Mouse (Mus musculus) hindbrain, embryonic 16.5 days (tissue): ENCODE measurements at regions not wholly inside any gene's neighbourhood (a gene's known extent, or its start where the extent isn't known, plus 50 kb on each side); places are given as distances from the start of the nearest gene placed in this dataset.

Experiments
- ATAC-seq: fragments of 200-750 bp; cut with Nextera tagmentation; 2 replicates; pipeline ENCODE4 v1.8.0; 2017; ENCODE audit warnings: moderate TSS enrichment, moderate library complexity
- H3K27ac ChIP-seq: fragments of 300-500 bp; sonication (generic); 2 replicates; pipeline ENCODE4 v1.5.1; 2014; ENCODE audit warnings: low read depth, mild to moderate bottlenecking, control low read depth, low read length, moderate library complexity
- H3K27me3 ChIP-seq: fragments of 300-500 bp; sonication (generic); replicated peaks from 2 replicates; pipeline ENCODE4 v1.6.1; 2014; ENCODE audit warnings: low read length; ENCODE audit not compliant: control insufficient read depth, insufficient read depth
- H3K36me3 ChIP-seq: fragments of 300-500 bp; sonication (generic); 2 replicates; pipeline ENCODE4 v1.6.1; 2014; ENCODE audit warnings: mild to moderate bottlenecking, low read length, moderate library complexity, mixed read lengths; ENCODE audit not compliant: control insufficient read depth, insufficient read depth
- H3K4me1 ChIP-seq: fragments of 300-500 bp; sonication (generic); 2 replicates; pipeline ENCODE4 v1.6.1; 2014; ENCODE audit warnings: low read depth, low read length; ENCODE audit not compliant: control insufficient read depth, insufficient read depth
- H3K4me2 ChIP-seq: fragments of 300-500 bp; sonication (generic); 2 replicates; pipeline ENCODE4 v1.6.1; 2014; ENCODE audit warnings: mild to moderate bottlenecking, low read length, control low read depth, moderate library complexity
- H3K4me3 ChIP-seq: fragments of 300-500 bp; sonication (generic); 2 replicates; pipeline ENCODE4 v1.5.1; 2014; ENCODE audit warnings: mild to moderate bottlenecking, low read length, control low read depth, moderate library complexity
- H3K9ac ChIP-seq: fragments of 300-500 bp; sonication (generic); 2 replicates; pipeline ENCODE4 v1.6.1; 2014; ENCODE audit warnings: low read depth, mild to moderate bottlenecking, control low read depth, low read length, moderate library complexity
- H3K9me3 ChIP-seq: fragments of 300-500 bp; sonication (generic); 2 replicates; pipeline ENCODE4 v1.6.1; 2014; ENCODE audit warnings: mild to moderate bottlenecking, low read length, moderate library complexity; ENCODE audit not compliant: control insufficient read depth
- WGBS: fragments of 180-500 bp; shearing (Covaris S2); extraction: QIAGEN DNeasy Blood & Tissue Kit; methylation state at CpG from one replicate; pipeline ENCODE4 v1.1.7; 2014; 5-methylcytosine and 5-hydroxymethylcytosine counted together

DNA sequence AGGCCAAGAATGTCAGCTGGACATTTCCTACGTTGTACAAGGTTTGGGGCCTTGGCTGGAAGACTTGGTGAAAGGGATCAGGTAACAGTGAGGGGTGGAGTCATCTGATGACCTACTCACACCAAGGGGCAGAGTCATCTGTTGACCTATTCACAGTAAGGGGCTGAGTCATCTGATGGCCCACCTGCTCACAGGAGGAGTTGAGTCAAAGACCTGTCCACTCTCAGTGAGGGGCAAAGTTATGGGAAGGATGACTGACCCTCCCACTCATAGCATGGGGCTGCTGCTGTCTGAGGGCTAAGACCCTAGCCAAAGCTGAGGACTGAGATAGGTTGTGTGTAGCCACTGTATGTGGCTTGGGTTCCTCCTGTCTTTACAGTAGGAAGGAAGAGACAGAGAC lies 107.2 kb upstream of the Camk1g start:
- Histone ChIP-seq H3K27me3 (no peaks in the 10 kb centered on the region), H3K4me2 (no peak overlapping the region), H3K9ac (no peak overlapping the region), H3K4me3 (no peak overlapping the region), H3K36me3 (no peaks in the 10 kb centered on the region), H3K27ac (no peak overlapping the region), H3K9me3 (no peaks in the 10 kb centered on the region), H3K4me1 (no peaks in the 10 kb centered on the region)
- ATAC-seq: no peak
- WGBS: 48% methylated on average over 1 of the region's 1 CpGs

DNA sequence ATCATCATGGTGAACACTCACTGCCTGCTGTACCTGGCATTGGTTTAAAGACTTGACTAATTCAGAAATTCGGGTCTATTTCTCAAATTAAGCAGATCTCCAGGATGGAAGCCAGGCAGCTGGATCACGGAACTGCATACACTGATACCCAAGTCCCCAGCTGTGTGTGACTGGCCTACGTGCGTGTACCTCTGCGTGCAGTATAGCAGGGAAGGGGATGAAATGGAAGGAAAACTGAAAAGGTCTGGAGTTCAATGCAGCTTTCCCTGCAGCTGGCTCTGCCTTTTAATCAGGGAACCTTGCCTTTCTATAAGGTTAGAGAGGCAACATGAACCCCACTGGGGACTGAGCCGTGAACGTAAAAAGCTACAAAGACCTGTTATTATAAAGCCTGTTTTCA lies 106.7 kb upstream of the Camk1g start:
- H3K4me3 ChIP-seq: no peak overlapping the region
- no peaks in the 10 kb centered on the region for H3K36me3 ChIP-seq
- H3K27me3 ChIP-seq: no peaks in the 10 kb centered on the region
- ATAC-seq: no peak
- no peaks in the 10 kb centered on the region for H3K9me3 ChIP-seq
- H3K4me2 ChIP-seq: no peak overlapping the region
- H3K4me1 ChIP-seq: no peaks in the 10 kb centered on the region
- no peak overlapping the region for H3K27ac ChIP-seq
- WGBS: 72% methylated on average over 7 of the region's 7 CpGs
- no peak overlapping the region for H3K9ac ChIP-seq

DNA sequence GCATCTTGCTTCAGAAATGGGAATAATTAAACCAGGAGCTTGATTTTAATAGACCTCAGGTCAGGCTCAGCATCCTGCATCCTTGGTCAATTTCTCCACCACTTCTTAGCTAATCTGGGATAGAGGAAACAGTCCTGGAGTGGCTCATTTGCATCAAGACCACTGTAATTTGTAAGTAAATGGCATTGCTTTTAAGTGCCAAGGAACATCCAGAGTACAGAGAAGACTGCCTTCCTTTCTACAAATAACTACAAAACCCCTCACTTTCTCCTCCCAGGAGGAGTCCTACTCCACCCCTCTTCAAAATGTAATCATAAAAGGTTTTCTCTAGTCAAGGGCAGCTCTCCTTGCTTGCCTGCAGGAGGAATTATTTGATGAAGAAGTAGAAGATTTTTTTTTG lies 96.2 kb upstream of the Camk1g start:
- Histone ChIP-seq H3K9me3 (no peaks in the 10 kb centered on the region), H3K36me3 (no peaks in the 10 kb centered on the region), H3K27me3 (no peaks in the 10 kb centered on the region), H3K4me3 (no peak overlapping the region), H3K4me2 (no peak overlapping the region), H3K4me1 (no peaks in the 10 kb centered on the region), H3K9ac (no peak overlapping the region), H3K27ac (no peak overlapping the region)
- ATAC-seq: no peak

DNA sequence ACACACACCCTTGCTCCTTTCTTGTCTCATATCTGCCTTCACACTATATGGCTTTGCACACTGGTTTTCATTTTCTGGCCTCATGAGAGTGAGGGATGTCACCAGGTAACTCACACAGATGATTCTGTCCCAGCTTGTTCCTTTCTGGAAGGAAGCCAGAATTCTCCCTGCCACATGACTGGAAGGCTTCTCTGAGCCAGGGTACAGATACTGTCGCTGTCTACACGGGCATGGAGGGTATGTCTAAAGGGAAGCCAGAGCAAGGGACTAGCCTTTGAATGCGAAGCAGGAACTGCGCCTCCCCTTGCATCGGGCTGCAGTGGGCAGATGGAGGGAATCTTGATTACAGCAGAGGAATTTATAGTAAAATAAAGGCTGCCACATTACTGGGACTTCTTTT lies 89.6 kb upstream of the Camk1g start:
- 0 out of 2 replicates have a peak, but pooled peaks have one; percentile 34 for ATAC-seq
- H3K9me3 ChIP-seq: no peaks in the 10 kb centered on the region
- 67% methylated on average over 5 of the region's 5 CpGs for WGBS

DNA sequence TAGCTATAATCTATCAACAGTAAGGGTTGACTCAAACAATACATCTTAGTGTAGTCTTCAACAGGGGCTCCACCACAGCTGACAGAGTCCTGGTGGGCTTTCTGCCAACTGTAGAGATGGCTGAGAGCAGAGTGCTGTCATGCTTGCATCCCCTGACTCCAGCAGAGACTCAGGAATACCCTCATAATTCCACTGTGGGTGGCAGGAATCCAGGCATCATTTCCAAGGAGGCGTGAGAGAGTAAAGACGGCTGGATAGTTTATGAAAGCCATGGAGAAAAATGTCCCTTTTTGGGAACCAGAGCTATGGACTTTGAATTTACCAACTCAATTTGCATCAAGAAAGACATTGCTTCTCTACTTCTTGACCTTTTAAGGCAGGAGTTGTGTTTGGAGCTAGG lies 87.8 kb upstream of the Camk1g start:
- ATAC-seq: no peak
- no peak overlapping the region for H3K4me2 ChIP-seq
- H3K27ac ChIP-seq: no peak overlapping the region
- H3K4me3 ChIP-seq: no peak overlapping the region
- H3K27me3 ChIP-seq: no peaks in the 10 kb centered on the region
- H3K36me3 ChIP-seq: no peaks in the 10 kb centered on the region
- no peaks in the 10 kb centered on the region for H3K9me3 ChIP-seq
- no peak overlapping the region for H3K9ac ChIP-seq
- H3K4me1 ChIP-seq: no peaks in the 10 kb centered on the region
- 65% methylated on average over 2 of the region's 2 CpGs for whole genome bisulfite sequencing

More for the DNA sequence above, 89.6 kb upstream of the Camk1g start:
- Histone ChIP-seq H3K4me3 (no peak overlapping the region), H3K36me3 (no peaks in the 10 kb centered on the region), H3K4me1 (no peaks in the 10 kb centered on the region), H3K4me2 (no peak overlapping the region), H3K9ac (no peak overlapping the region), H3K27ac (no peak overlapping the region), H3K27me3 (no peaks in the 10 kb centered on the region)

DNA sequence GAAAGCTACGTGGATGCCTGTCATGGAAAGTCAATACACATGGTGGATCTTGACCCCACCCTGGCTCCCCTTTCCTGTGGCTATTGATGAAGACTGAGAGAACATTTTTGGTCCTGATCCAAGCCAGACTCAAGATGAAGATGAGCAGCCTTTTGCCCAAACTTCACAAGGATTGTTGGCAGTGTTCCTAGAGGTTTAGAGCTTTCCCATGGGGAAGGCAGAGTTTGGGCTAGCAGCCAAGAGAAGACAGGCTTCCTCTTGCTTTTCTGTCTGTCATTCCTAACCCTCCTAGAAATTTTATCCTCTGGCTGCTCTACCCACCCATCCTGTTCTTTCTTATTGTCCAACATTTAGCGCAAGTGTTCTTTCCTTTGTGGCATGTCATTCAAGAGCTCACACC lies 83.6 kb upstream of the Camk1g start:
- H3K27ac ChIP-seq: no peak overlapping the region
- H3K4me3 ChIP-seq: no peak overlapping the region
- no peaks in the 10 kb centered on the region for H3K36me3 ChIP-seq
- H3K9ac ChIP-seq: no peak overlapping the region
- no peak overlapping the region for H3K4me2 ChIP-seq
- 52% methylated on average over 2 of the region's 2 CpGs for WGBS
- H3K9me3 ChIP-seq: no peaks in the 10 kb centered on the region
- no peaks in the 10 kb centered on the region for H3K27me3 ChIP-seq
- peaks cover 11% of the 10 kb centered on the region for H3K4me1 ChIP-seq
- ATAC-seq: no peak

DNA sequence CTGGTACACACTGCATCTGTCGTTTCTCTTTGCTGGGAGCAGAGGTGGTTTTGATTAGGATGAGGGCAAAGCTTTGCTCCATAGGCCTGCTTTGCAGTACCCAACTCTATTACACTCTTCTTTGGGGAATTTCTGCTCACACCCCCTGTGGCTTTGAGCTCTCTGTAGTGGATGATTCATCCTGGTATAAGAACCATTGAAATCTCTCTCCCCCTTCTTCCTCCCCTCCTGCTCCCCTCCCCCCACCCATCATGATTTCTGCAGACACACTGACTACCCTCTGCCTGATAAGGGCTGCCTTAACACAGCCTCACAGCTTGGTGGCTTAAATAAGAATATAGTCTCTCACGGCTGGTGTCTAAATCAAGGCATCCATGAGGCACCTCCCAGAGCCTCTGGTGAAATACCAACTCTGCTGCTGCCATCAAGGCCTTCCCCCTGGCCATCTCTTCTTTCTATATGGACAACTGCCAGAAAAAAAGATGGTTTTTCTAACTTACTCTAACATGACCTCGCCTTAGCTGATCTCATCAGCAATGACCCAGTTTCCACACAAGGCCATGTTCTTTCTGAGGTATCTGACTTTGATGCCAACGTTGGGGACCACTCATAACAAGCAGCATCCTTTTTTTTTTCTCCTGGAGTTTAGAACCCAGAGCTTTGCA lies 81.5 kb upstream of the Camk1g start:
- H3K4me2 ChIP-seq: no peak overlapping the region
- no peak overlapping the region for H3K9ac ChIP-seq
- ATAC-seq: no peak
- no peak overlapping the region for H3K27ac ChIP-seq
- no peaks in the 10 kb centered on the region for H3K9me3 ChIP-seq
- no peaks in the 10 kb centered on the region for H3K27me3 ChIP-seq
- H3K36me3 ChIP-seq: no peaks in the 10 kb centered on the region
- peaks cover 11% of the 10 kb centered on the region for H3K4me1 ChIP-seq
- 69% methylated on average over 4 of the region's 4 CpGs for WGBS
- no peak overlapping the region for H3K4me3 ChIP-seq

DNA sequence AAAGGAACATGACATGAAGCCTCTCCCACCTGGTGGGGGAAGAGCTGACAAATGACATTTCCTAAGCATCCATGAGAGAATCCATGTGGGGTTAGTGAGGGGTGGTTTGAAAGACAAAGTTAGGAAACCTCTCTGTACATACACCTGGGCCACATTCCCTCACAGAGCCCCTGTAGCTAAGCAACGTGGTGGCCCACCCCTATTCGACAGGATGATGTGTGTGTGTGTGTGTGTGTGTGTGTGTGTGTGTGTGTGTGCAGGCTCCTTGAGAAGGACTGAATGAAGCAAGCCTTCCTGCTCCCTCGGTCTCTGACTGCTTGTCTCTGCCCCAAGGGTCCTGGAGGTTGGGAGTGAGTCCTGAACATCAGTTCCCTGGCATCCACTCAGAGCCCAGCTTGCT lies 80.7 kb upstream of the Camk1g start:
- no peaks in the 10 kb centered on the region for H3K9me3 ChIP-seq
- no peaks in the 10 kb centered on the region for H3K27me3 ChIP-seq
- no peak overlapping the region for H3K27ac ChIP-seq
- H3K4me1 ChIP-seq: peaks cover 11% of the 10 kb centered on the region
- WGBS: 29% methylated on average over 3 of the region's 3 CpGs
- ATAC-seq: peak; percentile 16; the same call in 1 of the 2 replicates
- H3K4me3 ChIP-seq: no peak overlapping the region
- H3K4me2 ChIP-seq: no peak overlapping the region
- no peaks in the 10 kb centered on the region for H3K36me3 ChIP-seq
- no peak overlapping the region for H3K9ac ChIP-seq

DNA sequence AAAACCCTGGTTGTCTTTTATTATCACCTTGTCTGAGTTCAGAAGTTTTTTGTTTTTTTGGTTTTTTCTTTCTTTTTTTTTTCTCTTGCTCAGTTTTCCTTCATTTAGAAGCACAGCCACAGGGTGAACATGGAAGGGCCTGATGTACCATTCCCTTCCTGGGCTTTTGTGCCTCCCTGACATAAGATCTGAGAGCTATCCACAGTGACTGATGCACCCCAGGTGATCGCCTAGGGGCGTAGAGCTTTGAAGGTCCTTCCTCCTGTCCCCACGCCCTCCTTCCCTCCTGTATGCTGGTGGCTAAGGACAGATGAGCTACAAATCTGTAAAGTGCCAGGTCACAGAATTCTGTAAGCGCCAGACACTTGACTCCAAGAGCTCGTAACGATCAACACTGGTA lies 80.1 kb upstream of the Camk1g start:
- WGBS: 55% methylated on average over 6 of the region's 6 CpGs
- Histone ChIP-seq H3K9ac (0 out of 2 replicates have a peak overlapping the region, but pooled peaks have one; percentile 13), H3K4me1 (peaks cover 11% of the 10 kb centered on the region), H3K27me3 (no peaks in the 10 kb centered on the region), H3K36me3 (no peaks in the 10 kb centered on the region), H3K9me3 (no peaks in the 10 kb centered on the region), H3K4me3 (no peak overlapping the region), H3K27ac (peak overlapping the region; percentile 54; the same call in 1 of the 2 replicates), H3K4me2 (no peak overlapping the region)
- ATAC-seq: no peak
